Mouse (Mus musculus): ENCODE results near the gene Zfp982. TPM values are rescaled to one million over a fixed set of nuclear protein-coding genes. Genes with fewer than 3 reads are reported as not detected.
"Not testable (repeated sequence)": the region's sequence is repeated elsewhere in the genome, so short reads cannot be mapped to it uniquely, and the experiment has no call there.

The Zfp982 gene
- polyA plus RNA-seq (2012; rRNA removed): 0.06 and 0.08 TPM in 2 replicates

DNA sequence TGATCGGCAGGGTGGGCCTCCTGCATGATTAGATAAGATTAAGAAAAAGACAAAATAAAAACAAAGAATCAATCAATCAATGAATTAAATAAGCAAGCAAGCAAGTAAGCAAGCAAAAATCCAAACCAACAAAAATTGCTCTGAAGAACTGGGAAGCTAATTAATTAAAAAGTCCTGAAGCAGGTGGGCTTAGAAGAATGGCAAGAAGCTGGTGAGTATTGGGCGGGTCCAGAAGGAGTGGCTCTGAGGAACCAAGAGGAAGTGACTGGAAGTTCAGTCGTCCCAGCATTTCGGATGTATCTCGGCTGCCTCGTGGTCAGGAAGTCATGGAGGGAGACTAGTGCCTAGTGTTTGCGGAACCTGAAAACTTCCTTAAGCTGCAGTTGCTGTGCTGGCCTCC, at the start of gene Zfp982:
Zfp982 (plus strand) TSS at position 301 of the 400 bp plus-strand sequence.
- not testable (repeated sequence) for DNase-seq (ENCODE audit: low read depth, low spot score)
- 85% methylated on average over 7 of the region's 7 CpGs for WGBS

GRCm38 (mm10) chr4:147442649-147443553, 49.3 kb upstream of the Zfp982 start:
- DNase-seq (ENCODE audit: low read depth, low spot score): not testable (repeated sequence)
- WGBS: 13% methylated on average over 52 of the region's 52 CpGs

GRCm38 (mm10) chr4:147443554-147443927, 48.7 kb upstream of the Zfp982 start:
- 44% methylated on average over 8 of the region's 8 CpGs for WGBS
- not testable (repeated sequence) for DNase-seq (ENCODE audit: low read depth, low spot score)

DNA sequence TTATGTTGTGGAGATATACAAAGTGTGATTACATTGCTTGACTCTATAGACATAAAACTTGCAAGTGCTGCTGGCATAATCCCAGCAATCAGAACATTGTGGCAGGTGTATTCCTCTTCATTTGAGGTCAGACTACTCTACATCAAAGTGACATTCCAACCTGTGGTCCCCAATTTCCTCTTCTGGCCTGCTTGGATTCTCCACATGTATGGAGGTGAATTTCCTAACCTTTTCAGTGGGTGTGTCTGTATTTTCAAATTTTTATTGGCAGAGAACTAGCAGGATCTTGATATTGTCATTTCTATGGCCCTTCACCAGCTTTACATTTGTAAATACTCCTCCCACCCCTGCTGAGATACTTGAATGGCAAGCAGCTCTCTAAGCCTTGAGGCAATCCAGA, 46.8 kb upstream of the Zfp982 start:
- DNase-seq (ENCODE audit: low read depth, low spot score): not testable (repeated sequence)

- DNase-seq (ENCODE audit: low read depth, low spot score): no peak
- WGBS: 57% methylated on average over 2 of the region's 2 CpGs
Observed at GRCm38 (mm10) chr4:147448358-147448757, 43.9 kb upstream of the Zfp982 start.

DNA sequence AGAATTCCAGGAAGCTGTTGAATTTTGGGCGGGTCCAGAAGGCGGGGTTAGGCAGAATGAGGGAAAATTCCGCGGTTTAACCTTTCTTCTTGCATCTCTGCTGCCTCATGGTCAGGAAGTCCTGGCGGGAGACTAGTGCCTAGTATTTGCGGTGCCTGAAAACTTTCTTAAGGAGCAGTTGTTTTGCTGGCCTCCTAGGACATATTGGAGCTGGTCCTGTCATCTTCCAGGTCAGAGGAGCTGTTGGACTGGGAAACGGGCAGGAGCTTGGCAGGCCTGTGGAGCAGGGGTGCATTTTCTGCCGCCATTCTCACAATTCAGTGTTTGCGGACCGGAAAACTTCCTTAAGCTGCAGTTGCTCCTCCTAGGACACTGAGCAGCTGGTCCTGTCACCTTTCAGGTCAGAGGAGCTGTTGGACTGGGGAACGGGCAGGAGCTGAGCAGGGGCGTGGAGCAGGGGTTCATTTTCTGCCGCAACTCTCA, 43.1 kb upstream of the Zfp982 start:
- 44% methylated on average over 13 of the region's 13 CpGs for WGBS
- no peak for DNase-seq (ENCODE audit: low read depth, low spot score)

DNA sequence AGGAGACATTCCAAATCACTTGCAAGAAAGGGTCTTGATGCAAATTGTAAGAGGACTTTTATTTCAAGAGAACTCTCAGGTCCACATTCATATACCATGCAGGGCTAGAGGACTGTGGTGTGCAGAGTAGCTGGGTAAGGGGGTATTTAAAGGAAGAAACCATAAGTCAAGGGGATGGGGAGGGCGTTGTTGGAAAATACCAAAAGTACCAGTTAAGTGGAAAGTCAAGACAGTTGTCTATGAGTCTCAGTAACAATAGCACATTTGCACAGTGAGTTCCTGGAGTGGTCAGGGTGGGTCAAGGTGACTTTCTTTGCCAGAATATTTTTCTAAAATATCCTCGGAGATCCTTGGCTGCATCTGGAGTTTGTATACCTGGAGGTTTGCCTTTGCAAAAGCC, 42.2 kb upstream of the Zfp982 start:
- not testable (repeated sequence) for DNase-seq (ENCODE audit: low read depth, low spot score)
- 73% methylated on average over 2 of the region's 2 CpGs for WGBS

GRCm38 (mm10) chr4:147467207-147467606, 25.0 kb upstream of the Zfp982 start:
- WGBS: 87% methylated on average over 7 of the region's 7 CpGs
- DNase-seq (ENCODE audit: low read depth, low spot score): not testable (repeated sequence)

DNA sequence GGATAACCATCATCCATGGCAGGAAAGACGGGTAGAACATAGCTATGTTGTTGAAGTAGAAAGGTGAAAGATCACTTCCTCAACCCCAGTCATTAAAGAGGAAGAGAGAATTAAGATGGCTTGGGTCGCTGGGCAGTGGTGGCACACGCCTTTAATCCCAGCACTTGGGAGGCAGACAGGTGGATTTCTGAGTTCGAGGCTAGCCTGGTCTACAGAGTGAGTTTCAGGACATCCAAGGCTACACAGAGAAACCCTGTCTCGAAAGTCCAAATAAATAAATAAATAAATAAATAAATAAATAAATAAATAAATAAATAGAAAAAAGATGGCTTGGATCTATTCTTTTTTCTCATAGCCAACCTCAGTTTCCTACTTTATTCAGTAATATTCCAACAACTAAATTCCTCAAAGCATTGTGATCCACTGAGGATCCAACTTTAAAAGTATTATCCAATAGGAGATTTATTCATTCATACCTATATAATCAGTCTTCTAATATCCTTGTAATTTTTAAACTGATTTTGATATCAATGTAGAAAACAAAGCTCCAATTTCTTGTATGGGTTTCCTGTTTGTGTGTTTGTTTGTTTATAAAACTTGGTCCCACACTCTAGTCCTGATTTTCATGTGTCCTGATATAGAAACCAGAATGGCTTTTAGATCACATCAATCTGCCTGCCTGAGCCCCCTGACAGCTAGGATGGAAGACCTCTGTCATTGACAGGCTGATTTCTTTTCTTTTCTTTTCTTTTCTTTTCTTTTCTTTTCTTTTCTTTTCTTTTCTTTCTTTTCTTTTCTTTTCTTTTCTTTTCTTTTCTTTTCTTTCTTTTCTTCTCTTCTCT, 6.8 kb downstream of the Zfp982 start:
- DNase-seq (ENCODE audit: low read depth, low spot score): not testable (repeated sequence)
- 80% methylated on average over 5 of the region's 5 CpGs for WGBS

DNA sequence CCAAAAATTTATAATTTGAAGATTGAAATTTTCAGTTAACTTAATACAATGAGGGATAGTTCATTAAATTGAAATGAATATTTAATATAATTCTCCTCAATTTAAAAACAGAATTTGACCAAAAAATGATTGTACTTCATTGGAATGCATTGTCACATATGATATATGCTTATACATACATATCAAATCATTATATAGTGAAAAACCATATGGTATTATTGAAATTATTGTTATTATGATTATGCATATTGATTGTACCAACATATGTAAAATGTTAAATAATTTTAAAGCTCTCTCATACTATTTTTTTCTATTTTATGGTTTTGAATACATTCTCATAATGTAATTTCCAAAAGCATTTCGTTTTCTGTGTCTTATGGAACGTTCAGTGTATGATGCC, 17.0 kb downstream of the Zfp982 start:
- WGBS: 69% methylated on average over 2 of the region's 2 CpGs
- DNase-seq (ENCODE audit: low read depth, low spot score): no peak

- DNase-seq (ENCODE audit: low read depth, low spot score): no peak
- WGBS: 63% methylated on average over 2 of the region's 2 CpGs
Observed at GRCm38 (mm10) chr4:147518981-147519380, 26.8 kb downstream of the Zfp982 start.

- no peak for DNase-seq (ENCODE audit: low read depth, low spot score)
Observed at GRCm38 (mm10) chr4:147520100-147520499, 27.9 kb downstream of the Zfp982 start.

- WGBS: 82% methylated on average over 1 of the region's 1 CpGs
- DNase-seq (ENCODE audit: low read depth, low spot score): no peak
Observed at GRCm38 (mm10) chr4:147525125-147525524, 32.9 kb downstream of the Zfp982 start.

DNA sequence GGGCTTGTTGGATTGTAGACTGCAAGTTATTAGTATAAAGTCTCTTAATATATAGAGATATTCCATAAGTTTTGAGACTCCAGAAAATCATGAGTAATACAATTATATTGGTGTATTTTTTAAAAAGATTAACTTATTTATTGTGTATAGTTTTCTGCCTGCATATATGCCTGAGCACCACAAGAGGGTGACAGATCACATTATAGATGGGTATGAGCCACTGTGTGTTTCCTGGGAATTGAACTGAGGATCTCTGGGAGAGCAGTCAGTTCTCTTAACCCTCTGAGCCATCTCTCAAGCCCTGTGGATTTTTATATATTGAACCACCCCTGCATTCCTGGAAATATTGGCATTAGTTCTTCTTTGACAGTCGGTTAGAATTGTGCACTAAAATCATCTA, 38.1 kb downstream of the Zfp982 start:
- 86% methylated on average over 1 of the region's 1 CpGs for WGBS
- no peak for DNase-seq (ENCODE audit: low read depth, low spot score)

- DNase-seq (ENCODE audit: low read depth, low spot score): not testable (repeated sequence)
Observed at GRCm38 (mm10) chr4:147535916-147536315, 43.7 kb downstream of the Zfp982 start.

DNA sequence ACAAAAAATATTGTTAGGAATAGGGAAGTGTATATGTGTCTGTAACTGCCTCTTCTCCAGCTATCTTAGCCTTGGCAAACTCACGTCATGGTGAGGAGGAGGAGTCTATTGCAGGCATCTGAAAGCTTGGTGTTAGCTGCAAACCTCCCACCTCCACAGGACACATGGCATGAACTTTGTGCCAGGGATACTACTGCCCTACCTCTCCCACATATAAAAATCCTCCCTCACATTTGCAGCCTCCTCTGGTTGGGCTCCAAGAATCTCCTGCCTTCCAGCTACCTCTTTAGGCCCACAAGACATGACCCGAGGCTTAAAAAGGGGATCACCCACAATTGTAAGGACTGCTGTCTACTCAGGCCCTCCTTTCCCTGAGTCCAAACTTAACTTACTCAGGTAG, 45.5 kb downstream of the Zfp982 start:
- 75% methylated on average over 2 of the region's 2 CpGs for WGBS

GRCm38 (mm10) chr4:147539918-147540317, 47.7 kb downstream of the Zfp982 start, which contains the start of gene Gm16503:
Gene Gm16503, plus strand, starts transcription at chr4:147540218.
- WGBS: 81% methylated on average over 3 of the region's 3 CpGs
- not testable (repeated sequence) for DNase-seq (ENCODE audit: low read depth, low spot score)

More for the DNA sequence above, 45.5 kb downstream of the Zfp982 start:
- no peak for DNase-seq (ENCODE audit: low read depth, low spot score)

- no peak for DNase-seq (ENCODE audit: low read depth, low spot score)
Observed at GRCm38 (mm10) chr4:147541105-147541504, 48.9 kb downstream of the Zfp982 start.

DNA sequence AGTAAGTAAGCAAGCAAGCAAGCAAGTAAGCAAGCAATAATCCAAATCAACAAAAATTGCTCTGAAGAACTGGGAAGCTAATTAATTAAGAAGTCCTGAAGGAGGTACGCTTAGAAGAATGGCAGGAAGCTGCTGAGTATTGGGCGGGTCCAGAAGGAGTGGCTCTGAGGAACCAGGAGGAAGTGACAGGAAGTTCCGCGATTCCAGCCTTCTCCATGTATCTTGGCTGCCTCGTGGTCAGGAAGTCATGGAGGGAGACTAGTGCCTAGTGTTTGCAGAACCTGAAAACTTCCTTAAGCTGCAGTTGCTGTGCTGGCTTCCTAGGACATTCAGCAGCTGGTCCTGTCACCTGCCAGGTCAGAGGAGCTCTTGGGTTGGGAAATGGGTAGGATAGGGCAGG, 60.9 kb downstream of the Zfp982 start, which contains the start of gene Zfp985:
Zfp985 (plus strand) TSS at position 207 of the 400 bp plus-strand sequence.
- 71% methylated on average over 5 of the region's 5 CpGs for WGBS

DNA sequence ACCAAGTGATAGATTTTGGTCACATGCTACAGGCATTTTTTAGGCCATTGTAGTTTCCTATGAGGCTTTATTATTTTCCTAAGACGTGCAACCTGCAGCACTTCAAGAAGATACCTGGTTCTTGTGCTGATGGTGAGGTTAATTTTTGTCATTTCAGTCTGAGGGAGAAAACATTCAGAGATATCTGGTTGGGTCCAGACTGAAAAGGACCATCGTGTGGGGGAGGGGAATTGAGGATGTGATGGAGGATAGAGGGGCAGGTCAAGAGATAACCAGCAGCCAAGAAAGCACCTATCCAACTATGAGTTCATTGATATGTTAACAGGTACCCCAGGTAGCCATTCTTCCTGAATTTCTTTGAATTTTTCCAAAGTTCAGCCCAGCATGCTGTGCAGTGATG, 62.1 kb downstream of the Zfp982 start:
- 66% methylated on average over 2 of the region's 2 CpGs for WGBS
- not testable (repeated sequence) for DNase-seq (ENCODE audit: low read depth, low spot score)

More for the DNA sequence above, 60.9 kb downstream of the Zfp982 start, which contains the start of gene Zfp985:
- not testable (repeated sequence) for DNase-seq (ENCODE audit: low read depth, low spot score)
